Mouse (Mus musculus): ENCODE measurements around the gene Smurf1. TPM values are rescaled to one million over a fixed set of nuclear protein-coding genes. Genes with fewer than 3 reads are reported as not detected.

The Smurf1 gene
- polyA plus RNA-seq, 1 experiment from 2014 or later = 16.6 TPM

- 94% methylated on average over 14 of the region's 14 CpGs for WGBS (ENCODE audit: missing documents)
- H3K36me3 ChIP-seq (ENCODE audit: inconsistent target) = peaks cover 59% of the 10 kb centered on the region; the same call in 1 of the 2 replicates
- no peak overlapping the region for H3K4me3 ChIP-seq (ENCODE audit: inconsistent target)
- H3K79me2 ChIP-seq (ENCODE audit: inconsistent target) = no peaks in the 10 kb centered on the region
- no peak overlapping the region for H3K27ac ChIP-seq
These were observed 83.8 kb downstream of the Smurf1 start for GRCm38 (mm10) chr5:144881670-144882399.

- H3K36me3 ChIP-seq (ENCODE audit: inconsistent target) = peaks cover 20% of the 10 kb centered on the region; the same call in 1 of the 2 replicates
These were observed 88.6 kb downstream of the Smurf1 start for GRCm38 (mm10) chr5:144877021-144877420.

GRCm38 (mm10) chr5:144875892-144876291 lies 89.8 kb downstream of the Smurf1 start:
- Histone ChIP-seq H3K79me2 (ENCODE audit: inconsistent target) (no peaks in the 10 kb centered on the region), H3K27ac (no peak overlapping the region), H3K36me3 (ENCODE audit: inconsistent target) (peaks cover 9% of the 10 kb centered on the region; the same call in 1 of the 2 replicates), H3K4me3 (ENCODE audit: inconsistent target) (no peak overlapping the region)
- 11% methylated on average over 13 of the region's 13 CpGs for WGBS (ENCODE audit: missing documents)

More at GRCm38 (mm10) chr5:144877021-144877420, 88.6 kb downstream of the Smurf1 start:
- WGBS (ENCODE audit: missing documents) = 97% methylated on average over 14 of the region's 15 CpGs
- H3K79me2 ChIP-seq (ENCODE audit: inconsistent target) = no peaks in the 10 kb centered on the region
- no peak overlapping the region for H3K4me3 ChIP-seq (ENCODE audit: inconsistent target)
- no peak overlapping the region for H3K27ac ChIP-seq

- 98% methylated on average over 6 of the region's 6 CpGs for WGBS (ENCODE audit: missing documents)
- H3K27ac ChIP-seq = no peak overlapping the region
These were observed 90.4 kb downstream of the Smurf1 start for GRCm38 (mm10) chr5:144875227-144875626.

GRCm38 (mm10) chr5:144872867-144873266 lies 92.8 kb downstream of the Smurf1 start:
- 83% methylated on average over 3 of the region's 3 CpGs for WGBS (ENCODE audit: missing documents)

More at GRCm38 (mm10) chr5:144875227-144875626, 90.4 kb downstream of the Smurf1 start:
- Histone ChIP-seq H3K79me2 (ENCODE audit: inconsistent target) (no peaks in the 10 kb centered on the region), H3K4me3 (ENCODE audit: inconsistent target) (no peak overlapping the region), H3K36me3 (ENCODE audit: inconsistent target) (peaks cover 4% of the 10 kb centered on the region; the same call in 1 of the 2 replicates)

GRCm38 (mm10) chr5:144872326-144872725 lies 93.3 kb downstream of the Smurf1 start:
- H3K27ac ChIP-seq = no peak overlapping the region
- 98% methylated on average over 5 of the region's 5 CpGs for WGBS (ENCODE audit: missing documents)
- H3K4me3 ChIP-seq (ENCODE audit: inconsistent target) = no peak overlapping the region
- H3K79me2 ChIP-seq (ENCODE audit: inconsistent target) = no peaks in the 10 kb centered on the region
- H3K36me3 ChIP-seq (ENCODE audit: inconsistent target) = no peaks in the 10 kb centered on the region

More at GRCm38 (mm10) chr5:144872867-144873266, 92.8 kb downstream of the Smurf1 start:
- Histone ChIP-seq H3K79me2 (ENCODE audit: inconsistent target) (no peaks in the 10 kb centered on the region), H3K36me3 (ENCODE audit: inconsistent target) (no peaks in the 10 kb centered on the region), H3K4me3 (ENCODE audit: inconsistent target) (no peak overlapping the region), H3K27ac (no peak overlapping the region)

- Histone ChIP-seq H3K4me3 (ENCODE audit: inconsistent target) (no peak overlapping the region), H3K27ac (no peak overlapping the region), H3K79me2 (ENCODE audit: inconsistent target) (no peaks in the 10 kb centered on the region), H3K36me3 (ENCODE audit: inconsistent target) (no peaks in the 10 kb centered on the region)
- WGBS (ENCODE audit: missing documents) = 100% methylated on average over 1 of the region's 1 CpGs
These were observed 93.9 kb downstream of the Smurf1 start for GRCm38 (mm10) chr5:144871775-144872174.

- no peak overlapping the region for H3K4me3 ChIP-seq (ENCODE audit: inconsistent target)
- WGBS (ENCODE audit: missing documents) = 17% methylated on average over 7 of the region's 7 CpGs
- no peaks in the 10 kb centered on the region for H3K79me2 ChIP-seq (ENCODE audit: inconsistent target)
- H3K36me3 ChIP-seq (ENCODE audit: inconsistent target) = no peaks in the 10 kb centered on the region
- H3K27ac ChIP-seq = no peak overlapping the region
These were observed 94.9 kb downstream of the Smurf1 start for GRCm38 (mm10) chr5:144870782-144871181.

- no peaks in the 10 kb centered on the region for H3K79me2 ChIP-seq (ENCODE audit: inconsistent target)
- WGBS (ENCODE audit: missing documents) = 93% methylated on average over 7 of the region's 7 CpGs
- no peak overlapping the region for H3K4me3 ChIP-seq (ENCODE audit: inconsistent target)
- no peak overlapping the region for H3K27ac ChIP-seq
- H3K36me3 ChIP-seq (ENCODE audit: inconsistent target) = no peaks in the 10 kb centered on the region
These were observed 96.2 kb downstream of the Smurf1 start for GRCm38 (mm10) chr5:144869466-144869865.

GRCm38 (mm10) chr5:144866923-144867322 lies 98.7 kb downstream of the Smurf1 start:
- 75% methylated on average over 8 of the region's 8 CpGs for WGBS (ENCODE audit: missing documents)
- Histone ChIP-seq H3K36me3 (ENCODE audit: inconsistent target) (no peaks in the 10 kb centered on the region), H3K4me3 (ENCODE audit: inconsistent target) (no peak overlapping the region), H3K79me2 (ENCODE audit: inconsistent target) (no peaks in the 10 kb centered on the region), H3K27ac (no peak overlapping the region)

GRCm38 (mm10) chr5:144860913-144861312 lies 104.7 kb downstream of the Smurf1 start:
- no peaks in the 10 kb centered on the region for H3K79me2 ChIP-seq (ENCODE audit: inconsistent target)
- peaks cover 51% of the 10 kb centered on the region for H3K36me3 ChIP-seq (ENCODE audit: inconsistent target)
- H3K27ac ChIP-seq = no peak overlapping the region
- no peak overlapping the region for H3K4me3 ChIP-seq (ENCODE audit: inconsistent target)
- WGBS (ENCODE audit: missing documents) = 97% methylated on average over 8 of the region's 8 CpGs

GRCm38 (mm10) chr5:144859284-144859683 lies 106.4 kb downstream of the Smurf1 start:
- WGBS (ENCODE audit: missing documents) = 94% methylated on average over 9 of the region's 9 CpGs
- Histone ChIP-seq H3K27ac (no peak overlapping the region), H3K4me3 (ENCODE audit: inconsistent target) (no peak overlapping the region), H3K36me3 (ENCODE audit: inconsistent target) (peaks cover 59% of the 10 kb centered on the region), H3K79me2 (ENCODE audit: inconsistent target) (no peaks in the 10 kb centered on the region)

- Histone ChIP-seq H3K27ac (no peak overlapping the region), H3K36me3 (ENCODE audit: inconsistent target) (peaks cover 66% of the 10 kb centered on the region), H3K4me3 (ENCODE audit: inconsistent target) (no peak overlapping the region), H3K79me2 (ENCODE audit: inconsistent target) (no peaks in the 10 kb centered on the region)
- WGBS (ENCODE audit: missing documents) = 93% methylated on average over 12 of the region's 15 CpGs
These were observed 107.1 kb downstream of the Smurf1 start for GRCm38 (mm10) chr5:144858527-144858926.

- 94% methylated on average over 6 of the region's 6 CpGs for WGBS (ENCODE audit: missing documents)
- H3K4me3 ChIP-seq (ENCODE audit: inconsistent target) = no peak overlapping the region
- H3K79me2 ChIP-seq (ENCODE audit: inconsistent target) = no peaks in the 10 kb centered on the region
- H3K27ac ChIP-seq = no peak overlapping the region
- peaks cover 89% of the 10 kb centered on the region for H3K36me3 ChIP-seq (ENCODE audit: inconsistent target)
These were observed 109.7 kb downstream of the Smurf1 start for GRCm38 (mm10) chr5:144855936-144856335.

GRCm38 (mm10) chr5:144853931-144854330 lies 111.7 kb downstream of the Smurf1 start:
- Histone ChIP-seq H3K27ac (no peak overlapping the region), H3K36me3 (ENCODE audit: inconsistent target) (peaks cover 89% of the 10 kb centered on the region), H3K4me3 (ENCODE audit: inconsistent target) (no peak overlapping the region), H3K79me2 (ENCODE audit: inconsistent target) (no peaks in the 10 kb centered on the region)
- 94% methylated on average over 5 of the region's 5 CpGs for WGBS (ENCODE audit: missing documents)
